Mouse (Mus musculus) lung, postnatal 0 days (tissue): ENCODE data around the gene Cdc42bpa.

Experiments used
- CTCF ChIP-seq: IDR thresholded peaks from 2 replicates; pipeline ENCODE4 v1.5.1; 2016; ENCODE audit warnings: antibody characterized with exemption, mild to moderate bottlenecking
- EP300 ChIP-seq: IDR thresholded peaks from 2 replicates; pipeline ENCODE4 v1.6.1; 2016; ENCODE audit warnings: antibody characterized with exemption, mild to moderate bottlenecking, control low read depth

DNA sequence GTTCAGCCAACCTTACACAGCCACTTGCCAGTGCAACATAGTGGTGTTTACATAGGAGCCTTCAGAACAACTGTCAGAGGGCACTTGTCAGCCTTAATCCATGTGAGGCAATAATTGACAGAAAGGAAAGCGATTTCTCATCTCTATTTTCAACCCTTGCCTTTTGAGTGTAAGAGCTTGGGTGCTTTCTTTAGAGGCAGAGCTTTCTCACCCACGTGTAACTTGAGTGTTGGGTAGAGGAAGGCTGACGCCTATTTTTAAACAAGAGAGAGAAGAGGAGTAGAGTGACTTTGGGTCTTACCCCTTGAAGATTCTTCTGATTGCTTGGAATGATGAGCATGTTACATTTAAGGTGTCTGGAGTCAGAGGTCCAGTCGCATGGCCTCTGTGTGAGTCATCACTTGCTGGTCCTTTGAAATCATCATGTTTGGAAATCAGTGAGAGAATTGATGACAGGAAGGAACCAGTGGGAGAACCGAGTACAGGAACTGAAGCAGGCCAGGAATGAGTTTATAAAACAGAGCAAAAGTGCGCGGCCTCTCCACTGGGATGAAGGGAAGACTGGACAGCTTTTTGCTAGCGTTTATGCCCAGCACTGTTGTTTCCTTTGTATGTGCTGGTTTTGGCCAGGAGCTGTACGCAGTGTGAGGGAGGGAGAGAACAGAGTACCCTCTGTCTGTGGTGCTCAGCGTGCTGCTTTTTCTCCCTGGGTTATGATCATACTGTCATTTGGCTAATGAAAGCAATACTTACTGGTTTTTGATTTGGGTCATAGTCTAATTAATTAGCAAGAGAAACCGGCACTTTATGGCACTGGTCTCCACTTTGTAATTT lies 61.4 kb downstream of the Cdc42bpa start:
- TF ChIP-seq CTCF (no peak), EP300 (peak; percentile 22; the same call in 1 of the 2 replicates)
